Mouse (Mus musculus) heart, embryonic 10.5 days (tissue): Measurements from ENCODE around the gene Pkhd1. TPM values are rescaled to one million over a fixed set of nuclear protein-coding genes. Genes with fewer than 3 reads are reported as not detected.

Experiments
- polyA plus RNA-seq: library from polyadenylated mRNA; unstranded; fragments of >200 nt; fragmentation: Nextera tagmentation; extraction: Ambion mirVana; gene quantifications from 2 replicates; pipeline ENCODE4 v1.2.1, GENCODE M21; 2016

Pkhd1 gene
- polyA plus RNA-seq, 1 experiment from 2014 or later = 0.06 TPM

Other genes starting within 250 kb of the Pkhd1 start
- gene Il17a, start 112.8 kb upstream of the Pkhd1 start, polyA plus RNA-seq = not detected in 2 replicates
- 0.16 TPM in 1 of 2 replicates, not detected in the other for gene Il17f, start 172.6 kb upstream of the Pkhd1 start, polyA plus RNA-seq
- 168 and 195 TPM in 2 replicates for gene Mcm3, start 202.2 kb upstream of the Pkhd1 start, polyA plus RNA-seq